Mouse (Mus musculus) liver, embryonic 15.5 days (tissue): ENCODE results near the gene Cobl. TPM values are rescaled to one million over a fixed set of nuclear protein-coding genes. Genes with fewer than 3 reads are reported as not detected.

ENCODE experiments used
- ATAC-seq: fragments of 200-750 bp; cut with Nextera tagmentation; 2 replicates; pipeline ENCODE4 v1.8.0; 2017; ENCODE audit warnings: moderate number of reproducible peaks, mild to moderate bottlenecking, moderate library complexity; ENCODE audit not compliant: insufficient read depth
- H3K27ac ChIP-seq: fragments of 300-500 bp; sonication (generic); replicated peaks from 2 replicates; pipeline ENCODE4 v1.5.1; 2015; ENCODE audit warnings: mild to moderate bottlenecking, inconsistent platforms
- H3K27me3 ChIP-seq: fragments of 300-500 bp; sonication (generic); 2 replicates; pipeline ENCODE4 v1.6.1; 2015; ENCODE audit warnings: mild to moderate bottlenecking, inconsistent platforms
- H3K36me3 ChIP-seq: fragments of 300-500 bp; sonication (generic); replicated peaks from 2 replicates; pipeline ENCODE4 v1.6.1; 2015; ENCODE audit warnings: moderate library complexity, mild to moderate bottlenecking, inconsistent platforms
- H3K4me1 ChIP-seq: fragments of 300-500 bp; sonication (generic); replicated peaks from 2 replicates; pipeline ENCODE4 v1.6.1; 2015; ENCODE audit warnings: inconsistent platforms
- H3K4me2 ChIP-seq: fragments of 300-500 bp; sonication (generic); 2 replicates; pipeline ENCODE4 v1.6.1; 2015; ENCODE audit warnings: moderate library complexity, mild to moderate bottlenecking, inconsistent platforms
- H3K4me3 ChIP-seq: fragments of 300-500 bp; sonication (generic); replicated peaks from 2 replicates; pipeline ENCODE4 v1.5.1; 2015; ENCODE audit warnings: mild to moderate bottlenecking, inconsistent platforms
- H3K9ac ChIP-seq: fragments of 300-500 bp; sonication (generic); 2 replicates; pipeline ENCODE4 v1.6.1; 2015; ENCODE audit warnings: moderate library complexity, mild to moderate bottlenecking, inconsistent platforms
- H3K9me3 ChIP-seq: fragments of 300-500 bp; sonication (generic); replicated peaks from 2 replicates; pipeline ENCODE4 v1.6.1; 2016; ENCODE audit warnings: inconsistent platforms
- WGBS: fragments of 180-500 bp; shearing (Covaris S2); methylation state at CpG from one replicate; pipeline ENCODE4 v1.1.7; 2015; ENCODE audit warnings: mixed read lengths; ENCODE audit not compliant: insufficient replicate concordance; 5-methylcytosine and 5-hydroxymethylcytosine counted together
- polyA plus RNA-seq: library from polyadenylated mRNA; unstranded; fragments of >200 nt; fragmentation: Nextera tagmentation; extraction: Ambion mirVana; gene quantifications from 2 replicates; pipeline ENCODE4 v1.2.1, GENCODE M21; 2015

The Cobl gene
- polyA plus RNA-seq, 1 experiment from 2014 or later: 3.2 TPM

DNA sequence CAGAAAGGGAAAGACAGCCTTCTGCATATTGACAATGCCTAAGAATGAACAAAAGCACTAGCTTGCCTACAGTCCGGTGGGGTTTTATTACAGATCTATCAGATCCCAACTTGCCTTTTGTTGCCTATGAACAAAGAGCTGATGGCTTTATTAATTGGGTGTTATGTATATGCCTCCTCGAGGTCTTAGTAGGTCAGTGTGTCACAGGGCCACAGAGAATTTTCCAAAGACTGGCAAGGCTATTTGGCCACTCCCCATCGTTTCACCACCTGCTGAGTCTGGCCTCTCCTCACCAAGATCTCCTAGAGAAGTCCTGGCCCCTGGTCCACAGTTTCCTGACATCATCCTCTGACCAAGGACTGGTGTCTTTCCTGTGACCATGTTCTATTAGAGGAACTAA, 83.7 kb downstream of the Cobl start:
- no peaks in the 10 kb centered on the region for H3K4me1 ChIP-seq
- H3K9ac ChIP-seq: no peak overlapping the region
- H3K4me3 ChIP-seq: no peak overlapping the region
- H3K4me2 ChIP-seq: no peak overlapping the region
- H3K9me3 ChIP-seq: no peaks in the 10 kb centered on the region
- H3K27ac ChIP-seq: no peak overlapping the region
- no peaks in the 10 kb centered on the region for H3K36me3 ChIP-seq
- H3K27me3 ChIP-seq: no peaks in the 10 kb centered on the region
- WGBS: 42% methylated on average over 3 of the region's 3 CpGs
- ATAC-seq: no peak

DNA sequence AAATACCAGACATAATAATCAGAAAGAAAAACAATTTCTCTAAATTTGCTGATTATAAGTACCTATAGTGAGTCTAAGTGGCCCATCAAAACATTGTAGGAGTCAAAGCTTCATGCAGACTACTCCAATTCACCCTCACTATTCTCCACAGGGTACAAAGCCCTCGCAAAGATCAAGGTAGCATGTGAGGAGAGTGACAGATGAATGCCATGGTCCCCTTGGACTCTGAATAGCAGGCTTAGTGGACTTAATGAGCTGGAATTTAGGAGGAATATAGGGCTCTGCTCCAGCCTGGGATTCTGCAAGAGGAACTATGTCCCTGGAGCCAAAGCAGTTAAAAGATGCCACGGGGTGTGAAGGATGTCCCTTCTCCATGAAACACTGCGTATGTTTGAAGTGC, 88.1 kb downstream of the Cobl start:
- Histone ChIP-seq H3K9me3 (no peaks in the 10 kb centered on the region), H3K4me1 (no peaks in the 10 kb centered on the region), H3K27me3 (no peaks in the 10 kb centered on the region), H3K36me3 (no peaks in the 10 kb centered on the region), H3K4me3 (no peak overlapping the region), H3K9ac (no peak overlapping the region), H3K27ac (no peak overlapping the region), H3K4me2 (no peak overlapping the region)
- 46% methylated on average over 3 of the region's 3 CpGs for WGBS
- ATAC-seq: no peak

DNA sequence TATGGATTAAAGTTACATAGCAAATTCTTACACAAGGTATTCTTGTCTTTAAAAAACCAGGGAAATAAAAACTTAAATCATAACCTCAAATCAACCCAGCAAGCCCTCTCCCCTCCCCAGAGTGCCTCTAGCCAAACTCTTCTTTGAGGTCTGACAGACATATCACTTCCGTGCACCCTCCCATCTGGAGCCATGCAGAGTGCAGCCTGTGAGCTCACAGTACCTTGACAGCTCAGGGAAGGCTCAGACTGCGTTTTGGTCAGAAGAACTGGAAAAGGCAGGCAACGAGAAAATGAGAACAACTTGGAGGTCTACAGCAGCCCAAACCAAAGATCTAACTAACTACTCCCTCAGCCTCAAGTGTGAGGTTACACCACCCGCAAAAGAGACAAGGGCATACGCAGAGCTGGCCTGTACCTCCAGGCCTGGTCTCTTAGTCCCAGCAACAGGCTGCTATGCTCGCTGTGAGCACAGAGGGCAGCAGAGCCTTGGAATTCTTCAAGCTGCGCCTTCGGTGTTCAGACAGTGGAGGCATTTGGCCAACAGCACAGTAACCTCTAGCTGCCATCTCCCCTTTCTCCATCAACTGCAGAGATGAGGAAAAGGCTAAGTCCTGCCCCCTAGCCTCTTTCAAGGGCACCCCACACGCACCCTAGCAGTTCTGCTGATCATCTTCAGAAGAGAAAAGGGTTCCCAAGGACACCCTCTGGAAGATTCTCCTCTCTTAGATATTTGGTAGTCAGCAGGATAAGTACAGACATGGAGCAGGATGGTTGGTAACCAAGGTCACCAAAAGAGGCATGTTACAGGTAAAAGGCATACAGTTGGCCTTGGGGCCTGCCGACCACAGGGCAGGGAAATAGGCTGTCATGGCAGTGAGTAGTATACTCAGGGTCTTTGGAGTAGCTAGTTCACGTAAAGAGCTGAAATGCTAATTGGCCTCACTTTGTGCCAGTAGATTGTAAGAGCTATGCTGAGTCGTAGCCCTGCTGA, 91.4 kb downstream of the Cobl start:
- 29% methylated on average over 12 of the region's 12 CpGs for WGBS
- no peaks in the 10 kb centered on the region for H3K36me3 ChIP-seq
- H3K27ac ChIP-seq: no peak overlapping the region
- H3K4me2 ChIP-seq: no peak overlapping the region
- H3K9ac ChIP-seq: no peak overlapping the region
- ATAC-seq: no peak
- H3K4me3 ChIP-seq: no peak overlapping the region
- H3K27me3 ChIP-seq: no peaks in the 10 kb centered on the region
- H3K4me1 ChIP-seq: no peaks in the 10 kb centered on the region
- no peaks in the 10 kb centered on the region for H3K9me3 ChIP-seq

DNA sequence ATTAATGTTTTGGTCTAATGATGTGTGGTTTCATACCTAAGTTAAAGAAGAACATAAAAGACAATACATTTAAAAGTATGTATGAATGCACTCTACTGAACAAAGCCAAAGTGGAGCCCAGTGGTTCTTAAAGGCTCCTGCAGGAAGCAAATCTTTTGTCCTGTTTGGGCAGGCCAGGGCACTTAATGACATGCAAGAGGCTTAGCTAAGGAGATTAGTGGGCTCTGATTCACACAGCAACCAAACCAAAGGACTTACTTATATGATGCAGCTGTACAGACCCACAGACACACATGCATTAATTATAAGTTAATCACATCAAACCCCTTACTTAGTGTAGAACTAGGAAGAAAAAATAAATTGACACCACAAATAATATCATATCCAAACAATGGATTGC, 93.8 kb downstream of the Cobl start:
- Histone ChIP-seq H3K27ac (no peak overlapping the region), H3K36me3 (no peaks in the 10 kb centered on the region), H3K4me3 (no peak overlapping the region), H3K4me2 (no peak overlapping the region), H3K9me3 (no peaks in the 10 kb centered on the region), H3K4me1 (no peaks in the 10 kb centered on the region), H3K27me3 (no peaks in the 10 kb centered on the region), H3K9ac (no peak overlapping the region)
- ATAC-seq: no peak

GRCm38 (mm10) chr11:12367426-12368178, 97.2 kb downstream of the Cobl start:
- Histone ChIP-seq H3K4me3 (no peak overlapping the region), H3K27ac (no peak overlapping the region), H3K36me3 (no peaks in the 10 kb centered on the region), H3K4me1 (no peaks in the 10 kb centered on the region), H3K9me3 (no peaks in the 10 kb centered on the region), H3K27me3 (no peaks in the 10 kb centered on the region), H3K4me2 (no peak overlapping the region), H3K9ac (no peak overlapping the region)
- no peak for ATAC-seq
- 50% methylated on average over 5 of the region's 5 CpGs for WGBS

DNA sequence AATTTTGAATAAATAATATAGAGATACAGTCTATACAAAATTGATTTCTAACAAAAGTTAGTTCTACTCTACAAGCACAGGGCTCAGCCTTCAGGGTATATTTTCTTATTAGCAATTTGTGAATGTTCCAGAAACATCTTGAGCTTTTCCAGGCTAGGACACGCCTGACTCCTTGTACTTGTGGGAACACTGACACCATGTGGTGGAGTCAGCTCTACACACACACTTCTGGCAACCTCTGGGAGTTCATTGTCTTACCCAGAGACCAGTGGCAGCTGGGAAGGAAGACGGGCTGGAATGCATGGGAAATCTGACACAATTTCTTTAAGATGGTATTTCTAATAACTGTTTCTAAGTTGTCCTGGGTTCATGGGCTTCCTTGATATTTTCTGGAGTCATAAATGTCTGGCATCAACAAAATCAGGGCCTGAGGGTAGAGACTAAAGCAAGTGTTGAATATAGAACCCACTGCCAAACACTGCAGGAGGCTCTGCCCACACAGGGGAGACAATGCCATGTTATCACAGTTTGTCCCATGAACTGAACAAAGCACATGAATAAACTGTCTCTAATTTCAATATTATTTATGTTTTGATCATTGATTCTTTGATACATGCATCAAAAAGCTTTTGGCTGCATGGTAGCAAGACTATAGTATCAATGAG, 105.3 kb downstream of the Cobl start:
- H3K27ac ChIP-seq: no peak overlapping the region
- H3K4me2 ChIP-seq: no peak overlapping the region
- WGBS: 6% methylated on average over 2 of the region's 2 CpGs
- no peak overlapping the region for H3K9ac ChIP-seq
- no peaks in the 10 kb centered on the region for H3K36me3 ChIP-seq
- no peaks in the 10 kb centered on the region for H3K9me3 ChIP-seq
- H3K4me1 ChIP-seq: no peaks in the 10 kb centered on the region
- no peaks in the 10 kb centered on the region for H3K27me3 ChIP-seq
- H3K4me3 ChIP-seq: no peak overlapping the region
- ATAC-seq: no peak

DNA sequence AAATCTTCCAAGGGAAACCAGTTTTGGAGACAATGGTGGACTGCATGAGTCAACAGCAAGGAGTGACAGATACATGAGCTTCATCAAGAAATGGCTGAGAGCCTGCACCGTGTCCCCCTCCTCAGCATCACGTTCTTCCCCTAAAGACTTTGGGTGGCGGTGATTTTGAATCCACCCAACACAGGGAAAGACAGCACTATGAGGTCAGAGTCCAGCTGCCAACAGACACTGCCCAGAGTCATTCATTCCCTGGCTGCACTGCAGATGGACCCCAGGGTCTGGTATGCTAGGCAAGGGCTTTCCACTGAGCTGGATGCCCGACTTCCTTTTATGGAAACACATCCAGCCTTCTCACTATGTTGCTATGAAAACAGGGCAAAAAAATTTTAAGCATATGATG, 106.2 kb downstream of the Cobl start:
- no peaks in the 10 kb centered on the region for H3K36me3 ChIP-seq
- no peak overlapping the region for H3K4me3 ChIP-seq
- H3K27ac ChIP-seq: no peak overlapping the region
- no peak overlapping the region for H3K4me2 ChIP-seq
- no peaks in the 10 kb centered on the region for H3K9me3 ChIP-seq
- H3K4me1 ChIP-seq: no peaks in the 10 kb centered on the region
- no peak overlapping the region for H3K9ac ChIP-seq
- 57% methylated on average over 4 of the region's 4 CpGs for WGBS
- H3K27me3 ChIP-seq: no peaks in the 10 kb centered on the region
- ATAC-seq: no peak

GRCm38 (mm10) chr11:12355681-12356080, 109.1 kb downstream of the Cobl start:
- no peaks in the 10 kb centered on the region for H3K9me3 ChIP-seq
- no peaks in the 10 kb centered on the region for H3K36me3 ChIP-seq
- 72% methylated on average over 3 of the region's 3 CpGs for WGBS
- no peak overlapping the region for H3K4me3 ChIP-seq
- no peaks in the 10 kb centered on the region for H3K27me3 ChIP-seq
- no peak overlapping the region for H3K4me2 ChIP-seq
- no peak for ATAC-seq
- H3K4me1 ChIP-seq: no peaks in the 10 kb centered on the region
- no peak overlapping the region for H3K9ac ChIP-seq
- no peak overlapping the region for H3K27ac ChIP-seq

DNA sequence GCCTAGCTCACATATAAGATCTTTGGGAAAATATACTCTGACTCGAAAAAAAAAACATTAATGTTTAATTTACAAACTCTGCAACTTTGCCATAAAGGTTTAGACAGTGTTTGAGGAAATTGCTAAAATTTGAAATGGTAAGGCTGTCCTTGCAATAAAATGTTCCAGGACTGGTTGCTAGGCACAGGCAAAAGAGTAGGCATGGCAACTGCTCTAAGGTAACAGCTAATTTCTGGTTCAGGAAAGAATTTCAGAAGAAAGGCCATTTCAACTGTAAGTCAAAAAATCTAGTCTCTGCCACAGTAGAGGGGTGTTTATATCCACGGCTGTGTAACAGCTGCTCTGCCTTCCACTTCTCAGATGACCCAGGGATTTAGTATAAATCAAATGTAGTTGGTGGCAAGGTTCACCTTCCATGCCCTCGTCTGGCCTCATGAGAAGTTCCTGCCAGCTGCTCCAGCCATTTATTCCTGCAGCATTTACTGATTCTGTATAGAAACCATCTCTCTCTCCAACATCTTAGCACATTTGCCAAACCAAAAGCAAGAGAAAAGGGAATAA, 113.7 kb downstream of the Cobl start:
- Histone ChIP-seq H3K4me1 (no peaks in the 10 kb centered on the region), H3K4me2 (no peak overlapping the region), H3K4me3 (no peak overlapping the region), H3K36me3 (no peaks in the 10 kb centered on the region), H3K27ac (no peak overlapping the region), H3K9me3 (no peaks in the 10 kb centered on the region), H3K27me3 (no peaks in the 10 kb centered on the region), H3K9ac (no peak overlapping the region)
- no peak for ATAC-seq
- 33% methylated on average over 3 of the region's 3 CpGs for WGBS

GRCm38 (mm10) chr11:12350086-12350485, 114.7 kb downstream of the Cobl start:
- 61% methylated on average over 1 of the region's 1 CpGs for WGBS

GRCm38 (mm10) chr11:12346486-12346885, 118.3 kb downstream of the Cobl start:
- Histone ChIP-seq H3K9ac (no peak overlapping the region), H3K4me1 (no peaks in the 10 kb centered on the region), H3K4me3 (no peak overlapping the region), H3K4me2 (no peak overlapping the region), H3K27ac (no peak overlapping the region), H3K9me3 (no peaks in the 10 kb centered on the region), H3K27me3 (no peaks in the 10 kb centered on the region), H3K36me3 (no peaks in the 10 kb centered on the region)
- WGBS: 41% methylated on average over 2 of the region's 2 CpGs
- no peak for ATAC-seq

More at GRCm38 (mm10) chr11:12350086-12350485, 114.7 kb downstream of the Cobl start:
- no peaks in the 10 kb centered on the region for H3K36me3 ChIP-seq
- no peak for ATAC-seq
- H3K4me1 ChIP-seq: no peaks in the 10 kb centered on the region
- no peak overlapping the region for H3K9ac ChIP-seq
- no peaks in the 10 kb centered on the region for H3K9me3 ChIP-seq
- no peak overlapping the region for H3K4me2 ChIP-seq
- H3K27me3 ChIP-seq: no peaks in the 10 kb centered on the region
- no peak overlapping the region for H3K27ac ChIP-seq
- no peak overlapping the region for H3K4me3 ChIP-seq
